1 mouse cellular context compared by ENCODE assay signal in the genomic region with DNA sequence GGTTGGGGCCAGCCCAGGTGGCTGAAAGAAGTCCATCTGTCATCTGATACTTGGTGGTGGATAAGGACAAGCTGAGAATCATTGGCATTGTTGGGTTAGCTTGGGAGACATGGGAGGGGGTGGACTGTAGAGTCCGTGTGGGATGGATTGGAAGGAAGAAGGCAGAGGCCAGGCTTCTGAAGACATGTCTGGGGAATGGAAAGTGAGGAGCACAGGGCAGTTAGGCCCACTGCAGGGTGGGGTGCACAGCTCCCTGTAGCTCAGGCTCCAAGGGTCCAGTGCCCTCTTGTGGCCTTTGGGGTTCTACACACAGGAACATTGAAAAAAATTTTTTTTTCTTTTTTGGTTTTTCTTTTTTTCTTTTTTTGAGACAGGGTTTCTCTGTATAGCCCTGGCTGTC.
TF ChIP-seq lines count a peak whose summit lies in the region.

No protein-coding gene starts in this region.

TF ChIP-seq in MEL, 35 proteins besides CTCF, POLR2A, EP300 and RAD21:
- TF ChIP-seq ZNF384 (IDR thresholded peaks at IDR 0.05; ENCODE audit: low read depth, low read length) (peak; percentile 88), MAZ (IDR thresholded peaks at IDR 0.05; ENCODE audit: low read depth, low read length) (0 out of 2 replicates have a peak, but pooled peaks have one; percentile 22), HCFC1 (IDR thresholded peaks at IDR 0.05; ENCODE audit: low read depth, low read length) (no peak), ZC3H11A (IDR thresholded peaks at IDR 0.05; ENCODE audit: low read depth, low read length) (peak; percentile 24; the same call in 1 of the 2 replicates), POLR2AphosphoS2 (IDR thresholded peaks at IDR 0.05; ENCODE audit: low read length) (0 out of 2 replicates have a peak, but pooled peaks have one; percentile 41), MAX (IDR thresholded peaks at IDR 0.05; ENCODE audit: low read length) (no peak), SMC3 (IDR thresholded peaks at IDR 0.05; ENCODE audit: low read depth, low read length) (peak; percentile 57)
